Mouse (Mus musculus) cerebellum, adult 11 months (tissue): ENCODE results near the gene Fam193b.
A peak's percentile ranks its signal among the peaks of the same experiment; 100 is the strongest.
"Not testable (repeated sequence)": the region's sequence is repeated elsewhere in the genome, so short reads cannot be mapped to it uniquely, and the experiment has no call there.

ENCODE experiments used
- DNase-seq: peaks from one replicate; pipeline ENCODE4 v3.0.0; 2022

Gene Fam193b

GRCm38 (mm10) chr13:55571027-55571751 is at the start of gene Fam193b:
TSS of gene Fam193b (minus strand) at chr13:55571120.
- peak; percentile 93 for DNase-seq

- no peak for DNase-seq
Observed at GRCm38 (mm10) chr13:55620275-55620674, 49.4 kb upstream of the Fam193b start.

- DNase-seq = no peak
Observed at GRCm38 (mm10) chr13:55619328-55619727, 48.4 kb upstream of the Fam193b start.

GRCm38 (mm10) chr13:55613471-55613870 is 42.6 kb upstream of the Fam193b start:
- DNase-seq = no peak

- no peak for DNase-seq
Observed at GRCm38 (mm10) chr13:55611996-55612395, 41.1 kb upstream of the Fam193b start.

GRCm38 (mm10) chr13:55607624-55608006 is 36.7 kb upstream of the Fam193b start:
- no peak for DNase-seq

GRCm38 (mm10) chr13:55606899-55607623 is 36.1 kb upstream of the Fam193b start:
- DNase-seq = no peak

- DNase-seq = no peak
Observed at GRCm38 (mm10) chr13:55604606-55605005, 33.7 kb upstream of the Fam193b start.

- peak; percentile 72 for DNase-seq
Observed at GRCm38 (mm10) chr13:55601611-55602010, 30.7 kb upstream of the Fam193b start.

- DNase-seq = no peak
Observed at GRCm38 (mm10) chr13:55600657-55601056, 29.7 kb upstream of the Fam193b start.

- peak; percentile 82 for DNase-seq
Observed at GRCm38 (mm10) chr13:55599566-55600540, 28.9 kb upstream of the Fam193b start, which contains the start of gene B4galt7. TSS of gene B4galt7 (plus strand) at chr13:55599896.

GRCm38 (mm10) chr13:55596802-55597201 is 25.9 kb upstream of the Fam193b start:
- DNase-seq = no peak

GRCm38 (mm10) chr13:55595375-55595774 is 24.5 kb upstream of the Fam193b start:
- peak; percentile 56 for DNase-seq

GRCm38 (mm10) chr13:55593254-55593747 is 22.4 kb upstream of the Fam193b start:
- no peak for DNase-seq

GRCm38 (mm10) chr13:55592512-55593253 is 21.8 kb upstream of the Fam193b start:
- DNase-seq = peak; percentile 96

GRCm38 (mm10) chr13:55591961-55592490 is 21.1 kb upstream of the Fam193b start:
- DNase-seq = no peak

- DNase-seq = no peak
Observed at GRCm38 (mm10) chr13:55578086-55578485, 7.2 kb upstream of the Fam193b start.

GRCm38 (mm10) chr13:55576872-55577271 is 6.0 kb upstream of the Fam193b start:
- DNase-seq = not testable (repeated sequence)

- no peak for DNase-seq
Observed at GRCm38 (mm10) chr13:55575932-55576331, 5.0 kb upstream of the Fam193b start.

- DNase-seq = no peak
Observed at GRCm38 (mm10) chr13:55574321-55574720, 3.4 kb upstream of the Fam193b start.

- DNase-seq = no peak
Observed at GRCm38 (mm10) chr13:55573432-55573831, 2.5 kb upstream of the Fam193b start, which contains the start of gene Tmed9. TSS of gene Tmed9 (plus strand) at chr13:55573732.

- DNase-seq = no peak
Observed at GRCm38 (mm10) chr13:55571977-55572376, 1.1 kb upstream of the Fam193b start.
